Comparison of ENCODE assay signal across 21 mouse cellular contexts in genomic region chr10:108455883-108456282, GRCm38 (mm10).
DNase-seq lines count a peak whose midpoint lies in the region; ATAC-seq and TF ChIP-seq lines count a peak whose summit lies in the region.
"Had no signal": no experiment of that assay in that cellular context is flagged by ENCODE, and none has a peak within 500 bp of the region (broad histone marks: within the 10 kb centered on the region; RNA-seq: fewer than 3 reads in every experiment).

No protein-coding gene starts in this region.

- 84% methylated on average over 2 of the region's 2 CpGs for WGBS in forebrain, postnatal 0 days
- WGBS in forebrain, embryonic 10.5 days = 93% methylated on average over 2 of the region's 2 CpGs
- WGBS in midbrain, embryonic 11.5 days = 86% methylated on average over 2 of the region's 2 CpGs
- WGBS in midbrain, embryonic 15.5 days = 86% methylated on average over 2 of the region's 2 CpGs

- TF ChIP-seq CTCF in forebrain, postnatal 0 days (IDR thresholded peaks at IDR 0.05; ENCODE audit: low read depth) = peak; percentile 71

- peak; percentile 63 for DNase-seq in forebrain, postnatal 0 days
- no peak for DNase-seq in forebrain, embryonic 10.5 days (ENCODE audit: extremely low spot score, low spot score)
- peak; percentile 39 for DNase-seq in kidney, adult 9 months
- DNase-seq in kidney, adult 8-10 months = no peak
- DNase-seq in midbrain, embryonic 11.5 days (ENCODE audit: low spot score, missing footprints) = peak; percentile 8
- DNase-seq in brain, adult 2 months (ENCODE audit: low read depth, low spot score) = peak; percentile 55
- no peak for DNase-seq in urinary bladder, postnatal 36 days (ENCODE audit: low spot score in 2 of 2)
- DNase-seq: adrenal gland, adult 2 months; cerebellum, adult 11-12 months; cerebellum, postnatal 25 days; gastrocnemius, postnatal 36 days; heart, postnatal 4 days; lung, embryonic 14.5 days; right cerebral cortex, postnatal 4 days; thymus, postnatal 14 days had no signal

- no peaks in the 10 kb centered on the region for H3K9me3 ChIP-seq in forebrain, postnatal 0 days (ENCODE audit: low read length)
- no peaks in the 10 kb centered on the region for H3K9me3 ChIP-seq in forebrain, embryonic 10.5 days
- no peaks in the 10 kb centered on the region for H3K9me3 ChIP-seq in midbrain, embryonic 11.5 days (ENCODE audit: control insufficient read depth, low read length)
- no peaks in the 10 kb centered on the region for H3K9me3 ChIP-seq in midbrain, embryonic 15.5 days
- H3K9me3 ChIP-seq: embryonic facial prominence, embryonic 15.5 days; heart, embryonic 15.5 days; liver, embryonic 12.5 days; midbrain, embryonic 12.5 days had no signal

- H3K4me3 ChIP-seq in forebrain, postnatal 0 days (ENCODE audit: low read depth, low read length) = no peak overlapping the region
- no peak overlapping the region for H3K4me3 ChIP-seq in forebrain, embryonic 10.5 days
- no peak overlapping the region for H3K4me3 ChIP-seq in midbrain, embryonic 11.5 days (ENCODE audit: low read depth, low read length)
- H3K4me3 ChIP-seq in midbrain, embryonic 15.5 days = no peak overlapping the region
- H3K4me3 ChIP-seq: embryonic facial prominence, embryonic 15.5 days; heart, embryonic 15.5 days; liver, embryonic 12.5 days; midbrain, embryonic 12.5 days had no signal

- H3K27ac ChIP-seq in forebrain, postnatal 0 days (ENCODE audit: low read depth, low read length) = no peak overlapping the region
- no peak overlapping the region for H3K27ac ChIP-seq in forebrain, embryonic 10.5 days
- no peak overlapping the region for H3K27ac ChIP-seq in midbrain, embryonic 11.5 days (ENCODE audit: low read depth, low read length)
- H3K27ac ChIP-seq in midbrain, embryonic 15.5 days = no peak overlapping the region
- H3K27ac ChIP-seq: embryonic facial prominence, embryonic 15.5 days; heart, embryonic 15.5 days; macrophage; midbrain, embryonic 12.5 days had no signal

- no peaks in the 10 kb centered on the region for H3K4me1 ChIP-seq in forebrain, postnatal 0 days (ENCODE audit: insufficient read depth)
- no peaks in the 10 kb centered on the region for H3K4me1 ChIP-seq in forebrain, embryonic 10.5 days
- H3K4me1 ChIP-seq in midbrain, embryonic 11.5 days (ENCODE audit: control insufficient read depth, insufficient read depth, low read length) = no peaks in the 10 kb centered on the region
- H3K4me1 ChIP-seq in midbrain, embryonic 15.5 days = no peaks in the 10 kb centered on the region
- H3K4me1 ChIP-seq: embryonic facial prominence, embryonic 15.5 days; heart, embryonic 15.5 days; midbrain, embryonic 12.5 days had no signal

- peak; percentile 68 for ATAC-seq in forebrain, postnatal 0 days
- no peak for ATAC-seq in midbrain, embryonic 11.5 days (ENCODE audit: low FRiP score)
- no peak for ATAC-seq in midbrain, embryonic 15.5 days (replicated peaks)
- ATAC-seq: liver, embryonic 12.5 days had no signal

- H3K27me3 ChIP-seq in forebrain, postnatal 0 days (ENCODE audit: insufficient read depth, low read length) = no peaks in the 10 kb centered on the region
- no peaks in the 10 kb centered on the region for H3K27me3 ChIP-seq in forebrain, embryonic 10.5 days (ENCODE audit: poor library complexity, severe bottlenecking)
- no peaks in the 10 kb centered on the region for H3K27me3 ChIP-seq in midbrain, embryonic 11.5 days (ENCODE audit: control insufficient read depth, insufficient read depth, low read length)
- no peaks in the 10 kb centered on the region for H3K27me3 ChIP-seq in midbrain, embryonic 15.5 days (replicated peaks)
- H3K27me3 ChIP-seq: embryonic facial prominence, embryonic 15.5 days; heart, embryonic 15.5 days; liver, embryonic 12.5 days; midbrain, embryonic 12.5 days had no signal

- no peaks in the 10 kb centered on the region for H3K36me3 ChIP-seq in forebrain, postnatal 0 days (ENCODE audit: insufficient read depth)
- H3K36me3 ChIP-seq in forebrain, embryonic 10.5 days (replicated peaks) = no peaks in the 10 kb centered on the region
- no peaks in the 10 kb centered on the region for H3K36me3 ChIP-seq in midbrain, embryonic 11.5 days (ENCODE audit: control insufficient read depth, insufficient read depth, low read length)
- no peaks in the 10 kb centered on the region for H3K36me3 ChIP-seq in midbrain, embryonic 15.5 days (replicated peaks)
- H3K36me3 ChIP-seq: embryonic facial prominence, embryonic 15.5 days; heart, embryonic 15.5 days; liver, embryonic 12.5 days; midbrain, embryonic 12.5 days had no signal

- H3K9ac ChIP-seq in forebrain, postnatal 0 days = no peak overlapping the region
- H3K9ac ChIP-seq in midbrain, embryonic 11.5 days (ENCODE audit: low read length) = no peak overlapping the region
- H3K9ac ChIP-seq in midbrain, embryonic 15.5 days = no peak overlapping the region
- H3K9ac ChIP-seq: embryonic facial prominence, embryonic 15.5 days; heart, embryonic 15.5 days; liver, embryonic 12.5 days; lung, embryonic 14.5 days; midbrain, embryonic 12.5 days had no signal

- no peak overlapping the region for H3K4me2 ChIP-seq in forebrain, postnatal 0 days (ENCODE audit: low read depth)
- no peak overlapping the region for H3K4me2 ChIP-seq in midbrain, embryonic 11.5 days
- H3K4me2 ChIP-seq in midbrain, embryonic 15.5 days = no peak overlapping the region
- H3K4me2 ChIP-seq: embryonic facial prominence, embryonic 15.5 days; heart, embryonic 15.5 days; liver, embryonic 12.5 days; lung, embryonic 14.5 days; midbrain, embryonic 12.5 days had no signal

Comparison
In these comparisons a context has a peak if more than half of its experiments do, and no peak if none do; other contexts are left out.
1. DNase-seq: peak in forebrain, postnatal 0 days (single experiment), kidney, adult 9 months (single experiment), midbrain, embryonic 11.5 days (single experiment) and brain, adult 2 months (single experiment); none in forebrain, embryonic 10.5 days (single experiment), kidney, adult 8-10 months (0 of 2) and urinary bladder, postnatal 36 days (0 of 2).